Mouse (Mus musculus): ENCODE results near the gene Olfr417.

GRCm38 (mm10) chr1:174422959-174423358 lies 58.0 kb downstream of the Olfr417 start:
- TF ChIP-seq TAL1 (IDR thresholded peaks at IDR 0.05; ENCODE audit: low read length) (no peak), GATA1 (IDR thresholded peaks at IDR 0.05; ENCODE audit: low read length) (no peak)
